Mouse (Mus musculus) CH12.LX (cell line): ENCODE measurements around the gene Rps29. TPM values are rescaled to one million over a fixed set of nuclear protein-coding genes. Genes with fewer than 3 reads are reported as not detected.

ENCODE experiments used
- DNase-seq: peaks from one replicate; pipeline ENCODE4 v3.0.0-alpha.2; 2013; ENCODE audit errors: extremely low read depth
- H3K27ac ChIP-seq: 2 replicates; pipeline ENCODE4 v1.5.1; 2012; ENCODE audit warnings: low read depth, mild to moderate bottlenecking, control low read depth, moderate library complexity; ENCODE audit not compliant: insufficient read depth
- H3K27me3 ChIP-seq: replicated peaks from 2 replicates; pipeline ENCODE3; 2012; ENCODE audit warnings: inconsistent platforms
- H3K36me3 ChIP-seq, 2 experiments: replicated peaks in 1 of 2; 2 replicates each; pipeline versions ENCODE3 to v1.6.1; 2012; ENCODE audit warnings: inconsistent platforms in 1 of 2, low read length in 1 of 2, mild to moderate bottlenecking in 1 of 2, mixed read lengths in 1 of 2, moderate library complexity in 1 of 2; ENCODE audit not compliant: control insufficient read depth in 1 of 2, insufficient read depth in 1 of 2
- H3K4me1 ChIP-seq, 2 experiments: 2 replicates each; pipeline ENCODE4 v1.6.1; 2012; ENCODE audit warnings: inconsistent platforms in 1 of 2, moderate library complexity in 1 of 2; ENCODE audit not compliant: insufficient read depth in 2 of 2, control insufficient read depth in 1 of 2
- H3K4me2 ChIP-seq: 2 replicates; pipeline ENCODE4 v1.6.1; 2012; ENCODE audit warnings: low read depth, mild to moderate bottlenecking, control low read depth; ENCODE audit not compliant: poor library complexity, insufficient read depth, severe bottlenecking
- H3K4me3 ChIP-seq, 3 experiments: fragments of 150-350 bp in 1 of 3; sonication (generic) in 1 of 3; replicated peaks in 1 of 3; 2 replicates each; pipeline versions ENCODE3 to v1.5.1; 2011 to 2012; ENCODE audit warnings: low read depth in 2 of 3, low read length in 2 of 3, mild to moderate bottlenecking in 2 of 3, moderate library complexity in 2 of 3, control low read depth in 1 of 3, improper control_type of control experiment in 1 of 3, inconsistent platforms in 1 of 3, mixed read lengths in 1 of 3; ENCODE audit not compliant: poor library complexity in 1 of 3
- H3K79me2 ChIP-seq: replicated peaks from 2 replicates; pipeline ENCODE4 v1.6.1; 2012; ENCODE audit warnings: mild to moderate bottlenecking, moderate library complexity; ENCODE audit not compliant: control insufficient read depth, poor library complexity, insufficient read depth, severe bottlenecking; ENCODE audit errors: extremely low read depth
- H3K9ac ChIP-seq: 2 replicates; pipeline ENCODE4 v1.6.1; 2012; ENCODE audit warnings: low read depth, mild to moderate bottlenecking, control low read depth, moderate library complexity; ENCODE audit not compliant: insufficient read depth
- H3K9me3 ChIP-seq: replicated peaks from 2 replicates; pipeline ENCODE3; 2012; ENCODE audit warnings: low read length, inconsistent platforms, mixed read lengths
- CHD1 ChIP-seq: IDR thresholded peaks from 2 replicates; pipeline ENCODE4 v1.6.1; 2012; ENCODE audit warnings: low read depth, low read length, improper control_type of control experiment, inconsistent platforms
- CHD2 ChIP-seq: IDR thresholded peaks from 2 replicates; pipeline ENCODE4 v1.6.1; 2011; ENCODE audit warnings: low read length, improper control_type of control experiment
- E2F4 ChIP-seq: IDR thresholded peaks from 2 replicates; pipeline ENCODE4 v1.6.1; 2011; ENCODE audit warnings: low read depth, low read length, improper control_type of control experiment; ENCODE audit not compliant: insufficient replicate concordance
- ELF1 ChIP-seq: IDR thresholded peaks from 2 replicates; pipeline ENCODE4 v1.6.1; 2014; ENCODE audit warnings: low read depth, mild to moderate bottlenecking, inconsistent platforms, low read length, improper control_type of control experiment
- EP300 ChIP-seq: IDR thresholded peaks from 2 replicates; pipeline ENCODE4 v1.6.1; 2011; ENCODE audit warnings: low read length, improper control_type of control experiment
- GABPA ChIP-seq: IDR thresholded peaks from 2 replicates; pipeline ENCODE4 v1.6.1; 2012; ENCODE audit warnings: low read depth, low read length, improper control_type of control experiment, inconsistent platforms; ENCODE audit not compliant: insufficient replicate concordance
- HCFC1 ChIP-seq: IDR thresholded peaks from 2 replicates; pipeline ENCODE4 v1.6.1; 2012; ENCODE audit warnings: low read depth, mild to moderate bottlenecking, inconsistent platforms, low read length, improper control_type of control experiment
- IRF4 ChIP-seq: IDR thresholded peaks from 2 replicates; pipeline ENCODE4 v1.6.1; 2014; ENCODE audit warnings: low read depth, mild to moderate bottlenecking, inconsistent platforms, low read length, improper control_type of control experiment
- MAFK ChIP-seq: IDR thresholded peaks from 2 replicates; pipeline ENCODE4 v1.6.1; 2011; ENCODE audit warnings: low read length, improper control_type of control experiment; ENCODE audit not compliant: insufficient replicate concordance
- MAX ChIP-seq: IDR thresholded peaks from 2 replicates; pipeline ENCODE4 v1.6.1; 2011; ENCODE audit warnings: low read length, improper control_type of control experiment
- MXI1 ChIP-seq: IDR thresholded peaks from 2 replicates; pipeline ENCODE4 v1.6.1; 2011; ENCODE audit warnings: mild to moderate bottlenecking, low read depth, low read length, improper control_type of control experiment
- NELFE ChIP-seq: IDR thresholded peaks from 2 replicates; pipeline ENCODE4 v1.6.1; 2011; ENCODE audit warnings: low read depth, low read length, improper control_type of control experiment
- POLR2A ChIP-seq: IDR thresholded peaks from 2 replicates; pipeline ENCODE4 v1.6.1; 2011; ENCODE audit warnings: low read depth, mild to moderate bottlenecking, improper control_type of control experiment, low read length
- RAD21 ChIP-seq: IDR thresholded peaks from 2 replicates; pipeline ENCODE4 v1.6.1; 2011; ENCODE audit warnings: low read depth, mild to moderate bottlenecking, low read length, improper control_type of control experiment, moderate library complexity
- TBP ChIP-seq: conservative IDR thresholded peaks from 2 replicates; pipeline ENCODE4 v1.6.1; 2011; ENCODE audit warnings: low read depth, low read length, improper control_type of control experiment
- TCF12 ChIP-seq: IDR thresholded peaks from 2 replicates; pipeline ENCODE4 v1.6.1; 2014; ENCODE audit warnings: low read depth, mild to moderate bottlenecking, inconsistent platforms, low read length, improper control_type of control experiment
- USF1 ChIP-seq: IDR thresholded peaks from 2 replicates; pipeline ENCODE4 v1.6.1; 2014; ENCODE audit warnings: low read depth, mild to moderate bottlenecking, inconsistent platforms, low read length, improper control_type of control experiment
- ZKSCAN1 ChIP-seq: IDR thresholded peaks from 2 replicates; pipeline ENCODE4 v1.6.1; 2012; ENCODE audit warnings: low read depth, inconsistent platforms, low read length, improper control_type of control experiment, borderline replicate concordance
- ZMIZ1 ChIP-seq: IDR thresholded peaks from 2 replicates; pipeline ENCODE4 v1.6.1; 2012; ENCODE audit warnings: low read depth, mild to moderate bottlenecking, inconsistent platforms, low read length, improper control_type of control experiment
- dilution Hi-C: fragments of 300-500 bp; cut with MboI; formaldehyde crosslinking; loops from 2 replicates; pipeline ENCODE4 v1.14.3; 2020; ENCODE audit warnings: low sequenced_read_pairs; ENCODE audit not compliant: extremely low pct_unique_long_range_greater_than_20kb, extremely low pct_ligation_motif_present
- in situ Hi-C: fragments of 300-500 bp; cut with MboI; formaldehyde crosslinking; loops from 3 replicates; pipeline ENCODE4 v1.14.3; 2019; ENCODE audit warnings: low sequenced_read_pairs, low pct_ligation_motif_present, low pct_unique_long_range_greater_than_20kb, mixed read lengths
- polyA plus RNA-seq: library from polyadenylated mRNA; unstranded; fragments of >175 nt; gene quantifications from 2 replicates; pipeline ENCODE4 v1.2.1, GENCODE M21; 2012; ENCODE audit warnings: low read depth; ENCODE audit not compliant: insufficient read length
- total RNA-seq, 2 experiments: library from RNA; depleted of rRNA; stranded (reverse); fragments of 300-350 nt in 1 of 2; fragments of >200 nt in 1 of 2; gene quantifications; 2 replicates each; pipeline ENCODE4 v1.2.3; 2012 to 2014

Rps29 gene
- total and polyA plus RNA-seq, 3 experiments = 635 to 5,532 (median 1,316) TPM

DNA sequence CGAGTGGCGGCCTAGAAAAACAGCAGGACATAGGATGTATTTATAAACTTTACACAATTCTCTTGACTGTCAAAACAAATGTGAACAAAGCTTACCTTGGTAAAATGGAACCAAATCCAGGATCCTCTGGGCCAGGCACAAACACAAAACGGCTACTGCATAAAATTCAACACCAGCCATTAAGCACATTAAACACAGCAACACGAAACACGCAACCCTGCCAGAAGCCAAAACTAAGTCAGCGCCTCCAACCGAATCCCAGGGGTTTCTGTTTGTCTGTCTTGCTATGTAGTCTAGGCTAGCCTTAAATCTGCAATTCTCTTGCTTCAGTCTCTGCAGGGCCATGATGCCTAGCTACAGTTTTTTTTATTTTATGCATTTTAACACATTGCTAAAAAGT is 48.9 kb upstream of the Rps29 start:
- H3K9ac ChIP-seq = no peak overlapping the region
- no peaks in the 10 kb centered on the region for H3K27me3 ChIP-seq
- no peak overlapping the region for H3K4me2 ChIP-seq
- peaks cover 28 to 69% of the 10 kb centered on the region in 2 experiments for H3K36me3 ChIP-seq
- in situ Hi-C loops = loop anchor here (25.0 kb wide), 2 partner anchors 379 to 479 kb away; partner anchors contain the start of genes Sos2 and Vcpkmt
- dilution Hi-C loops = no loop called here
- H3K79me2 ChIP-seq = no peaks in the 10 kb centered on the region
- H3K9me3 ChIP-seq = no peaks in the 10 kb centered on the region
- H3K4me1 ChIP-seq = peaks cover 2 to 34% of the 10 kb centered on the region in 2 experiments; a peak in 3 of 4 replicates
- H3K4me3 ChIP-seq = no peak overlapping the region
- no peak for DNase-seq
- H3K27ac ChIP-seq = no peak overlapping the region
- no peak for TF ChIP-seq MAX
- TF ChIP-seq E2F4 = no peak
- TF ChIP-seq ZKSCAN1 = no peak
- TF ChIP-seq GABPA = no peak
- no peak for TF ChIP-seq NELFE
- TF ChIP-seq ELF1 = no peak
- no peak for TF ChIP-seq USF1
- no peak for TF ChIP-seq EP300
- TF ChIP-seq IRF4 = no peak
- no peak for TF ChIP-seq MAFK
- no peak for TF ChIP-seq HCFC1
- TF ChIP-seq, all 38 proteins: peak for 0

DNA sequence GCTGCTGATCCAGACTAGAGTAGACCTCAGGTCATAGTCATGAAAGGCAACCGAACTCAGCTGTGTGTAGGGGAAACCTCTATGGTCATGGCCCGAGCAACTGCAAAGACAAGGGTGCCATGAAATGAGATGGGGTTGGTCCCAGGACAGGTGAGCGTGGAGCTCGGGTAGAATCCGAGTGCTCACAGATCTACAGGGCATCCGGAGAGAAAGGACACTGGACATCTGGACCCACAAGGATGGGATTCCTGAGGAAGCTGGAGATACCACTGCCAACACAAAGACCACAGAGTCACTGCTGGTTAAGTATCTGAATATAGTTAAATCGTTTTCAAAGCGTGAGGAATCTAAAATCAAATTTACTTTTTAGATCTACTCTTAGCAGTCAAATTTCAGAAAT is 48.4 kb upstream of the Rps29 start:
- Histone ChIP-seq H3K4me3 (no peak overlapping the region), H3K9me3 (no peaks in the 10 kb centered on the region), H3K4me2 (no peak overlapping the region), H3K27ac (no peak overlapping the region), H3K9ac (no peak overlapping the region), H3K79me2 (no peaks in the 10 kb centered on the region), H3K27me3 (no peaks in the 10 kb centered on the region), H3K4me1 (peaks cover 2 to 31% of the 10 kb centered on the region in 2 experiments; a peak in 3 of 4 replicates), H3K36me3 (peaks cover 29 to 73% of the 10 kb centered on the region in 2 experiments)
- no peak for TF ChIP-seq RAD21
- TF ChIP-seq MXI1 = no peak
- no peak for TF ChIP-seq ELF1
- no peak for TF ChIP-seq POLR2A
- no peak for TF ChIP-seq CHD2
- TF ChIP-seq ZMIZ1 = no peak
- TF ChIP-seq CHD1 = no peak
- TF ChIP-seq TCF12 = no peak
- TF ChIP-seq TBP = no peak
- no peak for TF ChIP-seq IRF4
- no peak for TF ChIP-seq E2F4
- in situ Hi-C loops = loop anchor here (25.0 kb wide), 2 partner anchors 380 to 480 kb away; partner anchors contain the start of genes Sos2 and Vcpkmt
- dilution Hi-C loops = no loop called here
- DNase-seq = no peak
